Mouse (Mus musculus): Measurements from ENCODE around the gene Foxp1.

Foxp1 gene

DNA sequence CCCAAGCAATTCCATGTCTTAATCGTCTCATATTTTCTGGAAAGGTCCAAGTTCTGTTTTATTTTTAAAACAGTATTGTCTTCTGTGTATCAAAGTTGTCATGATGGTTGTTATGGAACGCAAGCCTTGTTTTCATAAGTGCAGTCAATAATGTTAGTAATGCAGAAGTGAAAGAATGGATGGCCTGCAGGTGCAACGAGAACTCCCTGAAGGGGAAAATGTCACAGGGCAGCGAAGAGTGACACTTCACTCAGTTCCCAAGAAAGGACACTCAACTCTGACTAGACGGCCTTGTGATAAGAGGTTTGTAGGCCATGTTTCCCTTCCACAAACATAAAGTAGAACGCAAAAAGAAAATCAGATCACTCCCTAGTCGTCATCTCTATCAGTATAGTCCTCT lies 469.4 kb downstream of the Foxp1 start:
- no peak for DNase-seq (ENCODE audit: low spot score in 2 of 2)

- DNase-seq (ENCODE audit: low spot score in 2 of 2), result no peak
Observed at GRCm38 (mm10) chr6:99051724-99052123, 470.8 kb downstream of the Foxp1 start.

GRCm38 (mm10) chr6:99050288-99051006 lies 472.1 kb downstream of the Foxp1 start:
- no peak for DNase-seq (ENCODE audit: low spot score in 2 of 2)

GRCm38 (mm10) chr6:99047322-99047721 lies 475.2 kb downstream of the Foxp1 start:
- DNase-seq (ENCODE audit: low spot score in 2 of 2), result no peak

GRCm38 (mm10) chr6:99045845-99046788 lies 476.4 kb downstream of the Foxp1 start:
- DNase-seq (ENCODE audit: low spot score in 2 of 2), result no peak

- no peak for DNase-seq (ENCODE audit: low spot score in 2 of 2)
Observed at GRCm38 (mm10) chr6:99043932-99044664, 478.4 kb downstream of the Foxp1 start.

DNA sequence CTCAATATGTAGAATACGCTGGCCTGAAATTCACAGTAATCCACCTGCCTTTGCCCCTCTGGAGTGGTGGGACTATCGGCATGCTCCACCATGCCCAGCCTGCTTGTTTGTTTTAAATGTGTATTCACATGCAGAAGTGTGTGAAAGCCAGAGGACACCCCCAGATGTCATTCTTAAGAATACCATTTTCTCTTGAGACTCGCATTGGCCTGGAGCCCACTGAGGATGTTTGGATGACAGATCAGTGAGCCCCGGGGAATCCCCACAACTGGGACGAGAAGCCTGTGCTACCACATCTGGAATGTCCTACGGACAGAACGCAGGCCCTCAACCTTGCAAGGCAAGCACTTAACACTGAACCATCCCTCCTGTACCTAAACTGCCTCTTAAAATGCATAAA lies 479.3 kb downstream of the Foxp1 start:
- no peak for DNase-seq (ENCODE audit: low spot score in 2 of 2)

DNA sequence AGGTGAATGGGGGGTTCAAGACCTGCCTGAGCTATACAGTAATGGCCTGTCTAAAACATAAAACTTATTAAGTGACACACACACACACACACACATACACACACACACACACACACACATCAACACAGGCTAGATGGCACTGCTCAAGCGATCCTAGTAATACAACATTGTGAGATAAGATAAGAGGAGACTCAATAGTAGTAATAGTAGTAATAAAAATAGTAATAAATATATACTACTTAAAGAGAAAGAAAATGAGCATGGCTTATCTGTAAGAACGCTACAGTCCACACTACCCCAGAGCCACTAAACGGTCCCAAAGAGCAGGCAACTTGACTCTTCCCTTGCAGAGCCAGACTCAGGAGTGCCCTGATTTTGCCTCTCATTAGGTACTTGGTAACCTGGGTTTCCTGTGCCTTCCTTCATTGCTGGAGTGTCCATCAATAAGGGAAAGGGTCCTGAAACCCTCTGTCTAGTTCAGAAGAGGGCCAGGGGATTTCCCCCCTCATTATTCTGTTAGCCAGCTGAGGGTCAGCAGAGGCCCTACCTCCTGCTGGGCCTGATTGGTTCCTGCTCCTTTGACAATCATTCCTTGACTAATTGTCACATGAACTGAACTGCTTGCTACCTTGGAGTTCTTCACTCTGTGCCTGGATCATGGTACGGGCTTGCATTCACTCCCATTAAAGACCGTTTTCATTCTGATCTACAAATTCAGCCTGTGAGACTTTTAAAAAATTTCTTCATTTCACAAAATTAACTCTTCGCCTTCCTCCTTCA lies 480.2 kb downstream of the Foxp1 start:
- no peak for DNase-seq (ENCODE audit: low spot score in 2 of 2)

- DNase-seq (ENCODE audit: low spot score in 2 of 2), result no peak
Observed at GRCm38 (mm10) chr6:99038977-99039376, 483.5 kb downstream of the Foxp1 start.

- no peak for DNase-seq (ENCODE audit: low spot score in 2 of 2)
Observed at GRCm38 (mm10) chr6:99035459-99036375, 486.8 kb downstream of the Foxp1 start.

DNA sequence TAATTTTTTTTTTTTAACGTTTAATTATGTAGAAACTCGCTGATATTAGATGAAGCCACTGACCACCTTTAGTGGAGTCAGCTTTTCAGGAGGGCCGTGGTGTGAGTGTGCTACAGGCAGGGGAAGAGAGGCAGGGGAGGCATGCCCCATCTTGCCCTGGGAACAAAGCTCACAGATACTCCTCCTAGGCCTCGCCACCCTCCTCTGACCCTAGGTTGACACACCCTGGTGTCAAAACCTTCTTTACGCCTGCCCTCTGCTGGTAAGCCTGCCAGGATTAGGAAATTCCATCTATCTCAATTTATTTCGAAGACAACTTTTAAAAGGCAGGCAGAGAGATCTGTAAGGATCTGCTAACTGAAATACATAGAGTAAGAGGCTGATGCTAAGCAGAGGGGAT lies 489.5 kb downstream of the Foxp1 start:
- DNase-seq (ENCODE audit: low spot score in 2 of 2), result no peak

- DNase-seq (ENCODE audit: low spot score in 2 of 2), result no peak
Observed at GRCm38 (mm10) chr6:99031321-99031903, 491.1 kb downstream of the Foxp1 start.

DNA sequence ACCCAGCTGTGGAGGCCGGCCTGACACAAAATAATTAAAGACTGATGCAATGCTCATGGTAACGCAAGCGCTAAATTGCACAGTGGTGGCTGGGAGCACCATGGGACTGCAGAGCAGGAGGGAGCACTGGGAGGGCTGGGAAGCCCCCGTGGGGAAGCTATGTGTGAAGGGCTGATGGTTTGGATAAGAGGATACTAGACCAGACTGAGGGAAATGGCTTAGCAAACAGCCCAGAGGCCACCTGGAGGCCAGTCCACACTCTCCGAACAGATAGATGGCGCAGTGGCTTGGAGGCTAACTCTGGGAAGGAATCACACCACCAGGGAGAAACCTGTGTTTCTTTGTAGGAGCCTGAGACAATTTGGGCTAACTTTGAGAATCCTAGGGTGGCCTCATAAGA lies 492.3 kb downstream of the Foxp1 start:
- no peak for DNase-seq (ENCODE audit: low spot score in 2 of 2)

GRCm38 (mm10) chr6:99029438-99029837 lies 493.1 kb downstream of the Foxp1 start:
- no peak for DNase-seq (ENCODE audit: low spot score in 2 of 2)

DNA sequence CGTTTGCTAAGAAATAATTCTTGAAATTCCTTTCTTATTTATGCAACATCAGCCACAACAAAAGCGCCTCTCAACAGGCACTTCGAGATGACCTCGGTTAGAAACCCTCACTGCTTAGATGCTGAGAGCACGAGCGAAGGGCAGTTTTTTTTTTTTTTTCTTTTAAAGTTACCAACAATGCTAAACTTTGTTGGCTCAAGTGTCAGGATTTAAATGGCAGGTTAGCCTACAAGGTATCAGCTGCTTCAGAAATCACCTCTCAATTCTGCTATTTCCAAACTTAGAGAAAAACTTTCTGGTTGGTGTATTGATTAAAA lies 493.6 kb downstream of the Foxp1 start:
- DNase-seq (ENCODE audit: low spot score in 2 of 2), result no peak

- peak; percentile 48 to 78 for DNase-seq (ENCODE audit: low spot score in 2 of 2)
Observed at GRCm38 (mm10) chr6:99028161-99028988, 494.1 kb downstream of the Foxp1 start.

- DNase-seq (ENCODE audit: low spot score in 2 of 2), result no peak
Observed at GRCm38 (mm10) chr6:99027542-99028160, 494.9 kb downstream of the Foxp1 start.

DNA sequence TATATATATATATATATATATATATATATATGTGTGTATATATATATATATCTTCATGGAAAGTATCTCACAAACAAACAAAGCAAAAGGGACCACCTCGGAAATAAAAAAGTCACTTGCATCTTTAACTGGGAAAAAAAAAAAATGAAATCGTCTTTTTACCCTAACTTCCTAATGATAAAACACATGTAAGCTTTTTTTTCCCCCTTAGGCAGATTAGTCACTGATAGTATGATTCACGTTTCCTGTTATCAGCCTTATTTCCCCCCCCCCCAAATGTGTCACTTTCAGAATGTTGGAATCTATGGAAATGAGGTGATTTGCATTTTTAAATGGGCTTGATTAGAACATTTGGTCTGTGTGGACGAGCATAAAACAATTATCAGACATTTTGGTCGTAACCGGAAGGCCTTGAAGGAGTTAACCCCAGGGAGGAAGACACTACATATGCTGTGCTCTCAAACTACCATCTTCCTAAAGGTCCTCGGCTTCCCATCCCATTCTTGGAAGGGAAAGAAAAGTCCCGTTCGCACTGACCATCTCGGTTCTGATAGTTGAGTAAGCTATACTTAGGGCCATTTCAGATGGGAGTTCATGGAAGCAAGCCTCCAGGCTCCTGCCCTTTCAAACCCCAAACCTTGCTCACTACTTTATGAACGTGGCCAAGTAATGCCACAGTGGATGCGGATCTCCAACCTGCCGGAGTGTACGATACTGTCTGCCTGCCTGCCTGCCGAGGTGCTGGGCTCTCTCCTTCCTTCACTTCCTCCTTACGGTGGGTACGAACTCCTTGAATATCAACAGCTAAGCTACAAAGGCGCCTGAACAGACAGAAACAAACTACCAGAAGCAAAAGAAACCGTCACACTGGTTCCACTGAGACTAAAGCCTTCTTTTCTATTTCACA lies 495.6 kb downstream of the Foxp1 start:
- DNase-seq (ENCODE audit: low spot score in 2 of 2), result no peak
